Mouse (Mus musculus) left cerebral cortex, adult 9 months (tissue): ENCODE data around the gene Pkib.
A peak's percentile ranks its signal among the peaks of the same experiment; 100 is the strongest.

Source experiments
- DNase-seq, 2 experiments: peaks; one replicate each; pipeline ENCODE4 v3.0.0; 2022; ENCODE audit warnings: low spot score in 2 of 2

The Pkib gene

DNA sequence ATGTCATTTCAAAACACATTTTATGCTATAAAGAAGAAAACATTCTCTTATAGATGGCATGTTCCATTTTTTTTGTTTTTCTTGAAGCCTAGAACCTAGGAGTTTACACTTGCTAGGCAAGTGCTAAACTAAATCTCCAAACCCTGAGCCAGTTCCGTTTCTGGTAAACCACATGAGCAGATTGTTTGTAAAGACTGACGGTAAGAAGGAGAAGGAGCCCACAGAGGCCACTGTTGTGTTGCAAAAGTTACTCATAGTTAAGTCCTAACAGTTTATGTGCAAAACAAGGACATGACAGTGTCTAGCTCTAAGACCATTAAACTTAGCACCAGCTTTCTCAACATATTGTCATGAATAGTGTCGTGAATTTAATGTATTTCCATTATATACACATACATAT lies 99.9 kb downstream of the Pkib start:
- no peak for DNase-seq

DNA sequence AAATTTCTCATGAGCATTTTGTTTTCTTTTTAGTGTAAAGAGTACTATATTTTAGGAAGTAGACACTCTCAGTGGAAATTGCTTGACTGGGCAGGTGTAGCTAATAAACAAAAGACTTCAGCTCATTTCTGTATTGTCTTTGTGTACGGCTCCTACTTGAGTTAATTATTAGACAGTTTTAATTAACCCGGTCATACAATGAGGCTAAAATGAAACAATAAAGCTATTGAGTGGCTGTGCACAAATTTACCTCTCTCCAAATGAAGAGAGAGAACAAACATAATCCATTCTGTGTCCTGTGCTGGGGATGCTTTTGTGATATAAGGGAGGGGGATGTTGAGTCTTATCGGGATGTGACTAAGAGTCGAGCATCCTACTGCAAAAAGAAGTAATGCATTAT lies 109.0 kb downstream of the Pkib start:
- no peak for DNase-seq

DNA sequence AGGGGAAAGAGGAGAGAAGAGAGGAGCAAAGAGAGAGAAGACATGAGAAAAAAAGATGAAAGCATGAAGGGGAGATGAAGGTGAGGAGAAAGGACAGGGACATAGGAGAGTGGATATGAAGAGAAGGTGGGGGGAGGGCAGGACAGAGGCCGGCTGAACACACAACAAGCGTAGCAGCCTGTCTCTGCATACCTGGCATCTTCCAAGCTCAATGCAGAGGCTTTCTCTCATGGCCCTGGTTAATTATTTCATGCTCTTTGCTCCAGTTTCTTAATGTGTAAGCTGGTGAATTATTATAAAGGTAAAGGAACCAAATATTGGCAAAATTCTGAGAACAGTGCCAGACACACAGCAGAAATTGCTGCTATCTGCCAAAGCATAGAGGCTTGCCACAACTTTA lies 109.6 kb downstream of the Pkib start:
- no peak for DNase-seq

DNA sequence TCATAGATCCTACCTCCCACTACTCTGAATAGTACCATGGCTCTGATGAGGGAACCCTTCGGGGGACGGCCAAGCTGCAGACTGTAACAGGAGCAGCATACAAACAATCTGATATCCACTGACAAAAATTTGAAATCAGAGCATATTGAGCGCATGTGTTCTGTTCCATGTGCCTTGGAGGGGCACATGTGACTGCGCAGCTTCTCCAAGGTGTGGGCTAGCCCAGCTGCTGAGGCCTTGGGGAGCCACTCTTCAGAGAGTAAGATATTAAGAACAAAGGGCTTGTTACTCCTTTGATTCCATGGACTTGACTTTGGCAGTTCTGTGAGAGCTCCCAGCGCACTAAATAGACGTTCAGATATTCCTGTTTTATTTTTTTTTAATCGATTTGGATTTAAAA lies 111.3 kb downstream of the Pkib start:
- DNase-seq = no peak

DNA sequence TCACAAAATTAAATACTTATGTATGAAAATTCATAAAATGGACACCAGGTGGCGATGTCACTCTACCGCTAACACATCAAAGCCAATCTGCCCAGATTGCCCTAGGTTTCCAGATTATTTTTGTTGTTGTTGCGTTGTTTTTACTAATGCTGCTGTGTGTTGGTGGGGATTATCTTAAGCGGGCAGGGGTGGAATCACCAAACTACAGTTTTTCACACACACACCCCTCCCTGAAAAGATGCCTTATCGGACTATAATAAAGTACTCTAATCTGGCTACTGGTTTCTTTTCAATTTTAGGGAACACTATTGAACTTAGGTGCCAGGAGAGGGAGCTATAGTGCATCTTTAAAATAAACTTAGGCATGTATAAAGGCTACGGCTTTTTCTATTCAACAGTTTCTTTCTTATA lies 111.8 kb downstream of the Pkib start:
- DNase-seq = peak; percentile 23 to 42

DNA sequence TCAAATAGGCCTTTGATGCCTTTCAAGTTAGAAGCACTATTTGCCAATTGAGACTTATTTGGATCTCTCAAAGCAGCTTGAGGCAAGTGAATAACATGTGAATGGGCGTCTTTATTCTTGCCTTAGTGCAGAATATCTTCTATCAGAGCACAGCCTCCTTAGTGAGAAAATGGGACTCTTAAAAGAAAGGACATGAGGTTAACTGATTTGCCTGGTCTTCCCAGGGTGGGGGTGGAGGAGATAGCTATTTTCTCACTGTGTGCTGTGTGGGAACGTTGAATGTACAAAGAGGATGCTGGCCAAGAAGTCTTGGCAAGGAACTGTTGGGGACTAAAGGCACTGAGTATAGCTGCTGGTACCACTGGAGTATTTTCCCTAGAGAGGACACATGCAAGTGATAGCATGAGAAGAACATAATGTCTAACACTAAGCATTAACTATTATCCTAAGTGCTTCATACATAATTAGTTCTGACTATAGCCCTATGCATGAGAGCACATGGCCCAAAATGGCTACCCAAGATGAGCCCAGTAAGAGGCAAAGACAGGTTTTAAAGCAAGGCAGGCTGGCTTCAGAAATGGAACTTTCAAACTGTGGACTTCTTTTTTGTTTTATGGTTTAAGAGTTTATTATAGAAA lies 112.5 kb downstream of the Pkib start:
- peak in 1 of 2 experiments; percentile 17 for DNase-seq

DNA sequence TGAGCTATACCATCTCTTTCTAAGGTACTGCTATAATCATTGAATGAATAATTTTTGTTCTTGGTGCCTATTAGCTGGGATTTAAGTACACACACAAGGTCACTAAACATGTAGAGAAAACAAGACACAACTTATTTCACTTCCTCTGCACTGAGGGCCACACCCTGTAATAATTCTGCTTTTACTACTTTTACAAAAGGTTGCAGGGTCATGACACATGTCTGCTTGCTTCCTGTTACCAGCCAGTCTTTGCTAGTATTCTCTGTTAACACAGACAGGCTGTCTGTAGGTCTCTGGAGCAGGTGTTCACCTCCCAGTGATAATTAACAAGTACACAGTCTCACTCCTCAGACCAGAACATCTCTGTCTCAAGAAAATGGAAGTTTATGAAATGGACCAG lies 113.7 kb downstream of the Pkib start:
- no peak for DNase-seq

DNA sequence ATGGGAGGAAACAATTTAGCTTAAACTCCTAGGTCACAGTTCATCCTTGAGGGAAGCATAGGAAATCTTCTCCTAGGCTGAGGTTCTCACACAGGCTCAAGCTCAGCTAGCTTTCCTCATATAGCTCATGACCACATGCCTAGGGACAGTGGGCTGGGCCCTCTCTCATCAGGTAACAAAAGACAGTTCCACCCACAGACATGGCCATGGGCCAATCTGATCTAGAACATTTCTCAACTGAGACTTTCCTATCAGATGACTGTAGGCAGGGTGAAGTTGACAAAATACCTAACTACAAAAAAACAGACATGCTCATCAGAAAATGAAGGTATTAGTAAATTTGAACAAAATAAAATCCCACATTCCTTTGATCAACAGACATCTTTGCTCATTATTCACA lies 115.3 kb downstream of the Pkib start:
- no peak for DNase-seq

DNA sequence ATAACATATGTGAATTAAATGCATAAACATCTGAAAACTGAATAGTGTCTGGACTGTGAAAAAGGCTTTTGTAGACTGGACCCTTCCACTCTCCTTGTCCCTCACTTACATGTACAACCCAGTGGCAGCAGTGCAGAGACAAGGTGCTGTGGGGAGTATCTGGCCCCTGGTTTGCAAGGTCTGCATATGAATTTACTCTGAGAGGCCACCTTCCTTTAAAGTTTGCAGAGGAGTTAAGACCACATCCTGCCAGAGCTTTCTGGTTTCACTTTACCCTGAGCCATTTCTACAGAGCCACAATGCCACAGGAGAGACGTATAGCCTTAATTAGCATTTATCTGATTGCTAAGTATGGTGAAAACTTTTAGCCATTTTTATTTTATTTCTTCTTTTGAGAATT lies 121.6 kb downstream of the Pkib start:
- no peak for DNase-seq

DNA sequence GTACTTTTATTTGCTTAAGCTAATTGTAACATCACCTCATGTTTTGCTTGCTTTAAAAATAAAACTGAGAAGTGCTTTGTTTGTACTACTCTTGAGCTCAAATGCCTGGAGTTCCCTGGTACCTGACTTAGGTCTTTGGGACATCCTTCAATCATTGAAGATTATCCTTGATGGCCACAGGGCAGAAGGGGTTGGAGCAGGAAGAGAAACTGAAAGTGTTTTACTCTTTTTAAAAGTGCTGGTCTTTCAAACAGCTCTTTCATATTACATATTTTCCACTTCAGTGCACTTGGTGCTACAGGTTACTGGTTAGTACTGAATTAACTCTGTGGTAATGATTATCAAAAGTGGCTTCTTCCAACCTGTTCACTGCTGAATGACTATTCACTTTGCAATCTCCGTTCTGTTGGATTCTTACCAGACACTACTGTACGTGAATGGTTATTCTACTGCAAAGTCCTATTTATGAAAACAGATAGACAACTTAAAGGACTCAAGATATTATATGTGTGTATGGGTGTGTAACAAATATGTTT lies 123.5 kb downstream of the Pkib start:
- no peak for DNase-seq

DNA sequence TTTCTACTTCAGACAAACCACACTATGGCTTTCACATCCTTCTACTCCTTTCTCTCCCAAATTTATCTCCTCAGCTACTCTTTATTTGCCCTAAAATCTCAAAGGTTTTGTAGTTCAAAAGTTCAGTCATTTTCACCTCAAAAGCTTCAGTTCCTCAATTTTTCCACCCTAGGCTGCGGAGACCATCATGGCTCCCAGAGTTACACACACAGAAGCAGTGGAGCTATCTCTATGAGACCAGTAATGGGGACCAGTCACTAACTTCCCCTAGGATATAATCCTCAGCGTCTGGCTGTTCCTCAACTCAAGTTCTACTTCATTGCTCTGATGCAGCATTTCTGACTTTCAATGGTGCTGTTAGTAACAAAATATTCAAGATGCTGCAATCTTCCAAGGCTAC lies 127.2 kb downstream of the Pkib start:
- no peak for DNase-seq

DNA sequence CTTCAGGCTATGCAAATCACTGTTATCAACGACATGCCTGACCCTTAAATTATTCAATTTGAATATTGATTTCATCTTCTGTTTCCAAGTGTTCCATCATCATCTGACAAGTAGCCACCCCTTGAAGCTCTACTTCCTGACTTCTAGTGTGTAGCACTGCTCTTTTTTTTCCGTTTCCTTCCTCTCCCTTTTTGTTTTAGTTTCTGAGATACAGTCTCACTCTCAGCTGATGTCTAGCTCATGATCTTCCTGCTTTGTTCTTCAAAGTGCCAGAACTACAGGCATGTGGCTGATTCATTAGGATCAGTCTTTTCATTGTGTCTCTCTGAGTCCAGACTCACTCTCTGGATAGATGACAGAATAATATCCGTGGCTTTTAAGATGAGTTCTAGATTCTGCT lies 128.9 kb downstream of the Pkib start:
- DNase-seq = no peak

DNA sequence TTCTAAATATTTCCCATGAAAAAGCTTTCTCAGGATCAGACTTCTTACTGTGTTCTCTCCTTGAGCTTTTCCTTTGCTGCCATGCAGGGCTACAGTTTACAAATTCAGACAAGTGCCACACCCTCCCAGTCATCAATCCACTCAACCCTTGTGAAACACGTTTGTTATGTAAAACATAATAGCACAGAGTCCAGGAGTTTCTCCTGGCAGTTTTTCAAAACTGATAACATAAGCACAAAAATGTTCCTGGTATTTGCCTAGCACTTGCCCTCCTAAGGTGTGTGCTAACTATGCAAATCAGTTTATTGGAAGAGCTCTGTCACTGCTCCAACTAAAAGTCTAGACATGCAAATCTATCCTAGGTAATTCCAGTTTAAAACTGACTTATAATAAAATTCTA lies 131.3 kb downstream of the Pkib start:
- no peak for DNase-seq

DNA sequence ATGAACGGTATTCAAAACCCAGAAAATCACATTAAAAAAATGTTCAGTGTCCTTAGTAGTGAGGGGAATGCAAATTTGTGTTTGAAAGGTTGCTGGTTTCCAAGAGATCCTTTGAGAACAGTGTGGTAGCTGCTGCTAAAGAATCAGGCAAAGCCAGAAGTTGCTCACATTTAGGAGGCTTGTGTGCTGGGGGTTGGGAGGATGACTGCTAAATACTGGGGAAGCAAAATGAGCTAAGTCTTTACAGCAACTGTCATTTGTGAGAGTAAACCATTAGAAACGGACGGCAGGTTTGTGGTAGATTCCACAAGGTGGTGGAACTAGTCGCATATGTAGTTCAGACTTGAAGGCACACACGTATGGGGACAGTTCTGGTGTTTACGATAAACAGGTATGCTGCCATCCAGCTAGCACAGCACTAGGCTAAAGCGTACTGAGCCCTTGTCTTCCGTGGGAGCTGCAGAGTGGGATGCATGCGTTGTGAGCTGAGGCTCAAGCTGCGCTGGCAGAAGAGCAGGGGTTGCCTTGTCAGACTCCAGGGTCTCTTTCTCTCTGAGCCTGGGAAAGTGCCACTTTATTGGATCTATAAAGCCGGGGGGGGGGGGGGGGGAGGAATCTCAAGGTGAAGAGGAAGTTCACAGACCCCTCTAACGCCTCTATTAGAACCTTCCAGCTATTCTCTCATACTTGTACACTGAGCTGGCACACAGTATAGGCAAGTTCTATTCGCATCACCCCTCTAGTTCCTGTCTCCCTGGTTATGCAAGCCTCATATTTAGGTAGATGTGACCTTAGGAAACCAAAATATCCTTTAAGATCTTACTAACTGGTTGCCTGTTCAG lies 151.7 kb downstream of the Pkib start:
- peak in 1 of 2 experiments; percentile 38 for DNase-seq

DNA sequence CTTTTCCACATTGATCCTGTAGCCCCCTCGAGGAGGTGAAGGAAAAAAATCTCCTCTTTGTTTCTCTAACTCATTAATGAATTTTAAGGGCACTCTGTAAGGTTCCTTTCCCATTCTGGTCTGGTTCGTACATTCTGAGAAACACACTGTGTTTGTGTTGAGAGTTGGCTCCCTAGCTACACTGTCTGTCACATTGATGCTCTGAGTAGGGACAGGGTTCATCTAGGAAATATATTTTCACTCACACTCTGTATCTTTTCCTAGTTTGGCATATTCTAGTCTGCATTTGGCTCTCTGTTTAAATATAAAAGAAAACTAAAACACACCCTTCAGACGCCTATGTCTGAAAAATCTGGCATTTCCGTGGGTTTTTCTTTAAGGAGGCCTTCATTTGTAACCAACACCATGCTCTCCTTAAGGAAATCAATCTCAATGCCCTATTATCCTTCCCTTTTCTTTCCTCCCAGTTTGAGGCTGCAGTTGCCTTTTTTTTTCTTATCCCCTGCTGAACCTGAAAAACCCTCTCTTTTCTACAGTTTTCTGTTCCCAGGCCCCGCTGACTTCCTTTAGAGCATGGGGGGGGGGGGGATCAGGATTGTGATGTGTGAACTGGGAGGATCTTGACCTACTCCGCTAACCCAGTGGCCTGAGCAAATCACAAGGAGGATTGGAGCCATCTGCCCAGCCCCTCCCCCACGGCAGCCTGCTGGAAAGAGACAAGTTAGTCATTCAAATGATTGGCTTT lies 152.5 kb downstream of the Pkib start:
- peak; percentile 31 to 69 for DNase-seq

DNA sequence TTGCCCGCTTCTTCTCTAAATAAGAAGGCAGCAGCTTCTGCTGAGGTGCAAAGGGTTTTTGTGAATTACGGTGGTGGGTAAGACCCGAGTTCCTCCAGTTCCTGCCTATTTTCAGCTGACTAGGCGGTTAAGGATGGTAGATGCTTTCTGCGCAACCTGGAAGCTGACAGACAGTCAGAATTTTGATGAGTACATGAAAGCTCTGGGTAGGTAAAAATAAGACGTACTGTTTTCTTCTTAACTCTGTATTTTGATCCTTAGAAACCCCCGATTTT lies 153.0 kb downstream of the Pkib start, which contains the start of gene Fabp7:
TSS of gene Fabp7 (plus strand) at position 6 of the 275 bp plus-strand sequence.
- DNase-seq = no peak

DNA sequence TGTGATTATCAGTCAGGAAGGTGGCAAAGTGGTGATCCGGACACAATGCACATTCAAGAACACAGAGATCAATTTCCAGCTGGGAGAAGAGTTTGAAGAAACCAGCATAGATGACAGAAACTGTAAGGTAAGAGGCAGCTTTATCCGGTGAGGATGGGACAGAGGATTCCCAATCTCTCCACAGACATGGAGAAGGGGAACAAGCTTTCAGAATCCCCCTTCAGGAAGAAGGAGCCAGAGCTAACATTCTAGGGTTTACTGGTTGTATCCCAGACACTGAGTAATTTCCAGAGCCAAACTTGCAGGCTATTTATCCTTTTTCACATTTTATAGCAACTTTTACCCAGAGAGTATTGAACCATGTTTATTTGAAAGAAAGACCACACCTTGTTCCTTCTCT lies 153.8 kb downstream of the Pkib start:
- no peak for DNase-seq
